Mouse (Mus musculus) neural tube, embryonic 12.5 days (tissue): ENCODE results near the gene Limch1. TPM values are rescaled to one million over a fixed set of nuclear protein-coding genes. Genes with fewer than 3 reads are reported as not detected.

Experiments used
- ATAC-seq: fragments of 200-750 bp; cut with Nextera tagmentation; 2 replicates; pipeline ENCODE4 v1.8.0; 2017; ENCODE audit warnings: low read depth, mild to moderate bottlenecking, moderate TSS enrichment, moderate library complexity; ENCODE audit not compliant: low FRiP score
- H3K27ac ChIP-seq: fragments of 300-500 bp; sonication (generic); 2 replicates; pipeline ENCODE4 v1.5.1; 2016
- H3K27me3 ChIP-seq: fragments of 300-500 bp; sonication (generic); replicated peaks from 2 replicates; pipeline ENCODE4 v1.6.1; 2016; ENCODE audit warnings: mild to moderate bottlenecking
- H3K36me3 ChIP-seq: fragments of 300-500 bp; sonication (generic); 2 replicates; pipeline ENCODE4 v1.6.1; 2016; ENCODE audit warnings: mild to moderate bottlenecking
- H3K4me1 ChIP-seq: fragments of 300-500 bp; sonication (generic); 2 replicates; pipeline ENCODE4 v1.6.1; 2016
- H3K4me2 ChIP-seq: fragments of 300-500 bp; sonication (generic); replicated peaks from 2 replicates; pipeline ENCODE4 v1.6.1; 2016; ENCODE audit warnings: mild to moderate bottlenecking
- H3K4me3 ChIP-seq: fragments of 300-500 bp; sonication (generic); 2 replicates; pipeline ENCODE4 v1.5.1; 2016
- H3K9ac ChIP-seq: fragments of 300-500 bp; sonication (generic); 2 replicates; pipeline ENCODE4 v1.6.1; 2016; ENCODE audit warnings: mild to moderate bottlenecking
- H3K9me3 ChIP-seq: fragments of 300-500 bp; sonication (generic); 2 replicates; pipeline ENCODE4 v1.6.1; 2016; ENCODE audit warnings: mild to moderate bottlenecking
- WGBS: fragments of 180-500 bp; shearing (Covaris S2); methylation state at CpG from one replicate; pipeline ENCODE4 v1.1.7; 2016; 5-methylcytosine and 5-hydroxymethylcytosine counted together
- polyA plus RNA-seq: library from polyadenylated mRNA; unstranded; fragments of >200 nt; fragmentation: Nextera tagmentation; extraction: Ambion mirVana; gene quantifications from 2 replicates; pipeline ENCODE4 v1.2.1, GENCODE M21; 2016

Limch1 gene
- polyA plus RNA-seq, 1 experiment from 2014 or later, result 59.8 TPM

- H3K4me3 ChIP-seq, result no peak overlapping the region
- H3K4me2 ChIP-seq, result no peak overlapping the region
- no peaks in the 10 kb centered on the region for H3K9me3 ChIP-seq
- H3K4me1 ChIP-seq, result no peaks in the 10 kb centered on the region
- H3K9ac ChIP-seq, result no peak overlapping the region
- WGBS, result 89% methylated on average over 9 of the region's 9 CpGs
- no peak for ATAC-seq
- no peak overlapping the region for H3K27ac ChIP-seq
- H3K36me3 ChIP-seq, result no peaks in the 10 kb centered on the region
- no peaks in the 10 kb centered on the region for H3K27me3 ChIP-seq
These were observed 318.0 kb downstream of the Limch1 start for GRCm38 (mm10) chr5:67063596-67063995.

DNA sequence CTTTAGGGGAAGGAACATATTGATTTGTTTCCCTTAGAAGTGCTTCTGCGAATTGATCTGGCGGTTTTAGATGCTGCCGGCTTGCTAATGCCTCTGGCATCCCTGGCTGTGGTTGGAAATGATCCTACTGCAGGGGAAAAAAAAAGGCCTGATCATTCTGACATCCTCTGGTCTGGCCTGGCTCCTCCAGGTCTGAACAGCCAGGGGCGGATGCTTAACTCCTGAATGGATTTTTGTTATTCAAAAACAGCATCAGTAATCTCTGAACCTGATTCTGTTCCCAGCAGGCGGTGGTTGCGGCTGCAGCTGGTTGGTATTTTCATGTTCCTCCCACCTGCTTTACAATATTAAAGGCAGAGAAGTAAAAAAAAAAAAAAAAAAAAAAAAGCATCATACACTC is 337.5 kb downstream of the Limch1 start:
- 34% methylated on average over 6 of the region's 6 CpGs for WGBS
- Histone ChIP-seq H3K36me3 (no peaks in the 10 kb centered on the region), H3K4me2 (no peak overlapping the region), H3K9me3 (peaks cover 6% of the 10 kb centered on the region), H3K4me3 (no peak overlapping the region), H3K27ac (no peak overlapping the region), H3K9ac (no peak overlapping the region), H3K4me1 (0 out of 2 replicates have a peak, but pooled peaks cover 4% of the 10 kb centered on the region), H3K27me3 (peaks cover 8% of the 10 kb centered on the region; the same call in 1 of the 2 replicates)
- ATAC-seq, result no peak

DNA sequence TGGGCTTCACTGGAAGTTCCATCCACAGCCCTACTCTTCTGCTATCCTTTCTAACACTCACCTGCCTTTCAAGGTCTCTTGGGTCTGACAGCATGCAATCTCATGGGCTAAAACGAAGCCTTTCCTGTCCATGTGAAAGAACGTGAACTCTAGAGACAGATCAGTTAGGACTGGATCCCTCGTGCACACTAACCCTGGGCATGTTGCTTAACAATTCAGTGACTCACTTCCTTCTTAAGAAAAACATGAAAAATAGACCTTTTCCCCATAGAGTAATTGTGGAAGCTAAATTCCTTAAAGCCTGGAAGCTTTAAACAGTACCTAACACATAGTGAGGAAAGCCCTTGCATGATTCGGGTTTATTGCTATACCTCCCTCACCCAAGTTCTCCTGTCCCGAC is 345.2 kb downstream of the Limch1 start:
- no peak overlapping the region for H3K4me3 ChIP-seq
- WGBS, result 79% methylated on average over 5 of the region's 5 CpGs
- no peaks in the 10 kb centered on the region for H3K36me3 ChIP-seq
- no peak overlapping the region for H3K9ac ChIP-seq
- no peaks in the 10 kb centered on the region for H3K9me3 ChIP-seq
- no peak overlapping the region for H3K4me2 ChIP-seq
- H3K27ac ChIP-seq, result no peak overlapping the region
- H3K4me1 ChIP-seq, result no peaks in the 10 kb centered on the region
- H3K27me3 ChIP-seq, result peaks cover 68% of the 10 kb centered on the region
- no peak for ATAC-seq

- ATAC-seq, result no peak
- Histone ChIP-seq H3K4me1 (peaks cover 6% of the 10 kb centered on the region), H3K4me2 (no peak overlapping the region), H3K9ac (no peak overlapping the region), H3K9me3 (no peaks in the 10 kb centered on the region), H3K27me3 (peaks cover 76% of the 10 kb centered on the region), H3K4me3 (no peak overlapping the region), H3K36me3 (no peaks in the 10 kb centered on the region), H3K27ac (no peak overlapping the region)
- 15% methylated on average over 4 of the region's 4 CpGs for WGBS
These were observed 346.1 kb downstream of the Limch1 start for GRCm38 (mm10) chr5:67091766-67092165.

DNA sequence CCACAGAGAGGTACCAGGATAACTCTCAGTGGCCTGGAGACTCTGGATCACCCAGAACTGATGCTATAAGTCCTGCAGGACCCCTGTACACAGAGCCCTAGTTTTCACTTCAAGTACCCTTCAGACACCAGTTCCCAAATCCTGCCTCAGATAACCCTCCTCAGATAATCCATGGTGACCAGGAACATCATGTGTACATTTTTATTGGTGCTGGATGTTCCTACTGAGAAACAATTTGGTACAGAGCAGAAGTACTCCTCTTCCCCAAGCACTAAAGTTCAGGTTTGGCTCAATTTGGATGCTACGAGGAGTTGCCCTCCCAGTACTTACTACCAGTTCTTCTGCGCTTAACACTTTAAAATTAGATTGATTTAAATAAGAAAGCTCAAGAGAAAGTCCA is 348.4 kb downstream of the Limch1 start:
- no peak overlapping the region for H3K4me2 ChIP-seq
- H3K36me3 ChIP-seq, result no peaks in the 10 kb centered on the region
- H3K4me1 ChIP-seq, result peaks cover 6% of the 10 kb centered on the region
- H3K9me3 ChIP-seq, result no peaks in the 10 kb centered on the region
- WGBS, result 8% methylated on average over 2 of the region's 2 CpGs
- no peak for ATAC-seq
- peaks cover 88% of the 10 kb centered on the region for H3K27me3 ChIP-seq
- no peak overlapping the region for H3K27ac ChIP-seq
- H3K9ac ChIP-seq, result no peak overlapping the region
- H3K4me3 ChIP-seq, result no peak overlapping the region

DNA sequence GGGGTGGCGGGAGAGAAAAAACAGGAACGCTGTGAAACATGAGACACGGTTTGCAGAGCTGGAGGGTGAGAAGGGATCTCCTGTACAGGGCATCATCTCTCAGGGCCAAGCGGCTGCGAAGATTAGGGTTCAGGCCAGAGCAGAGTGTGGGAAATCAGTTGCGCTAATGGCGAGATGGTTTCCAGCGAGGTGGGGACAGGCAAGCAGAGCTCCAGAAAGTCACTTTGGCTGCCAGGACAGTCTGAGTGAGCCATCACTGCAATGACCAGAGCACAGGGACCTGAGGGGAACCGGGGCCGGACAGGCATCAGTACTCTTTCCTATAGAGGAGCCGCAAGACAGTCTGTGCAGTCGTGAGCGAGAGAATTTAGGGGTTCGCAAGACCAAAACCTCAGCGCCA is 349.5 kb downstream of the Limch1 start:
- Histone ChIP-seq H3K4me1 (peaks cover 6% of the 10 kb centered on the region), H3K4me3 (no peak overlapping the region), H3K27me3 (peaks cover 94% of the 10 kb centered on the region), H3K9ac (no peak overlapping the region), H3K27ac (no peak overlapping the region), H3K36me3 (no peaks in the 10 kb centered on the region), H3K4me2 (no peak overlapping the region), H3K9me3 (no peaks in the 10 kb centered on the region)
- ATAC-seq, result no peak
- WGBS, result under 1% methylated on average over 15 of the region's 15 CpGs

DNA sequence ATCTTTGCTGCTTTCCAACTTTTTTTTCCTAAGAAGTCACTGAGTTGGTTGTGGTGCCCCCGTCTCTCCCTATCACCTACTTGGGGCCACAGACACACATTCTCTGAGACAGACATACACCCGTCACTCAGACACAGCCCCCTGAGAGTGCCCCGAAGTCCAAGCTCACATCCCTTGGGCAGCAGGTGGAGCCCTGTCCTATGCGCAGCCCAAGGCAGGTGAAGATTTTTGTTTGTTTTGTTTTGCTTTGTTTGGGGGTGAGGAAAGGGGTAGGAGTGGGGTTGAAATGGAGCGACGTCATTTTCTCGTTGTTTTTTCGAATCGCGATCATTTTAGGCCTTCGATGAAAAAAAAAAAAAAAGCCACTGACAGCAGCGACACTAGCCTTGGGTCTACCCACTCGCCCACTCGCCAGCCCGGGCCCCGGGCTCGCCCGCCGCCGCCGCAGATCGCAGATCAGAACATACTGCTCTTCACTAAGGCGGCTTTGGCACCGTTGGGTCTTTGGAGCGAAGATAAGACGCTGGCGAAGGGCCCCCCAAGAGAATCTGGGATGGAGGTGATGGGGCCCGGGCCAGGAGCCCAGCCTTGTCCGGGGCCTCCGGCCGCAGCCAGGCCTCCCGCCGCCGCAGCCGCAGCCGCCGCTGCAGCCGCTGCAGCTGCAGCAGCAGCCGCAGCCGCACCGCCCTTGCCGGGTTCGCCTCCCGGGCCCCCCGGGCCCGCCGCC is 350.2 kb downstream of the Limch1 start:
- Histone ChIP-seq H3K4me1 (peaks cover 10% of the 10 kb centered on the region), H3K9ac (0 out of 2 replicates have a peak overlapping the region, but pooled peaks have one; percentile 38), H3K36me3 (no peaks in the 10 kb centered on the region), H3K27ac (no peak overlapping the region), H3K4me3 (peak overlapping the region; percentile 25), H3K4me2 (peak overlapping the region; percentile 53), H3K9me3 (no peaks in the 10 kb centered on the region), H3K27me3 (peaks cover 95% of the 10 kb centered on the region)
- WGBS, result under 1% methylated on average over 47 of the region's 47 CpGs
- ATAC-seq, result no peak

DNA sequence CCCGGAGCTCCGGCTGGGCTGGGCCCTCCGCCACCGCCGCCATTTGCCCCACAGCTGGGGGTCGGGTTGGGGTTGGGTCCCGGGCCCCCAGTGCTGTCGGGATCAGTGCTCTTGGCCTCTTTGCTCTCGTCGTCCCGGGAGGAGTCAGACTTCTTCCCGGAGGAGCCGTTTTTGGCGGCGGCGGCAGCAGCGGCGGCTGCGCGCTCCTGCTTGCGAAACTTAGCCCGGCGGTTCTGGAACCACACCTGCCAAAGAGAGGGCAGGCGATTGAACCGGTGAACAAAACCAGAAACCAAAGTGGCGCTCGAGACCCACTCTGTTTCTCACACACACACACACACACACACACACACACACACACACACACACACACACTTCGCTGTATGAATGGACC is 350.7 kb downstream of the Limch1 start:
- 0 out of 2 replicates have a peak overlapping the region, but pooled peaks have one; percentile 38 for H3K9ac ChIP-seq

GRCm38 (mm10) chr5:67097106-67098050 is 351.8 kb downstream of the Limch1 start:
- Histone ChIP-seq H3K4me3 (no peak overlapping the region), H3K27ac (no peak overlapping the region), H3K9me3 (no peaks in the 10 kb centered on the region), H3K27me3 (peaks cover 95% of the 10 kb centered on the region), H3K9ac (no peak overlapping the region), H3K4me1 (peaks cover 15% of the 10 kb centered on the region), H3K4me2 (no peak overlapping the region), H3K36me3 (no peaks in the 10 kb centered on the region)
- ATAC-seq, result no peak
- 1% methylated on average over 41 of the region's 41 CpGs for WGBS

More for the DNA sequence above, 350.7 kb downstream of the Limch1 start:
- peaks cover 10% of the 10 kb centered on the region for H3K4me1 ChIP-seq
- ATAC-seq, result no peak
- under 1% methylated on average over 28 of the region's 28 CpGs for WGBS
- H3K36me3 ChIP-seq, result no peaks in the 10 kb centered on the region
- peaks cover 95% of the 10 kb centered on the region for H3K27me3 ChIP-seq
- H3K4me2 ChIP-seq, result peak overlapping the region; percentile 53
- H3K27ac ChIP-seq, result no peak overlapping the region
- H3K4me3 ChIP-seq, result peak overlapping the region; percentile 25
- no peaks in the 10 kb centered on the region for H3K9me3 ChIP-seq

GRCm38 (mm10) chr5:67098051-67098732 is 352.6 kb downstream of the Limch1 start:
- WGBS, result 1% methylated on average over 23 of the region's 23 CpGs
- Histone ChIP-seq H3K27me3 (peaks cover 96% of the 10 kb centered on the region), H3K36me3 (no peaks in the 10 kb centered on the region), H3K9me3 (no peaks in the 10 kb centered on the region), H3K4me3 (no peak overlapping the region), H3K4me2 (no peak overlapping the region), H3K4me1 (peaks cover 15% of the 10 kb centered on the region), H3K9ac (no peak overlapping the region), H3K27ac (no peak overlapping the region)
- no peak for ATAC-seq

DNA sequence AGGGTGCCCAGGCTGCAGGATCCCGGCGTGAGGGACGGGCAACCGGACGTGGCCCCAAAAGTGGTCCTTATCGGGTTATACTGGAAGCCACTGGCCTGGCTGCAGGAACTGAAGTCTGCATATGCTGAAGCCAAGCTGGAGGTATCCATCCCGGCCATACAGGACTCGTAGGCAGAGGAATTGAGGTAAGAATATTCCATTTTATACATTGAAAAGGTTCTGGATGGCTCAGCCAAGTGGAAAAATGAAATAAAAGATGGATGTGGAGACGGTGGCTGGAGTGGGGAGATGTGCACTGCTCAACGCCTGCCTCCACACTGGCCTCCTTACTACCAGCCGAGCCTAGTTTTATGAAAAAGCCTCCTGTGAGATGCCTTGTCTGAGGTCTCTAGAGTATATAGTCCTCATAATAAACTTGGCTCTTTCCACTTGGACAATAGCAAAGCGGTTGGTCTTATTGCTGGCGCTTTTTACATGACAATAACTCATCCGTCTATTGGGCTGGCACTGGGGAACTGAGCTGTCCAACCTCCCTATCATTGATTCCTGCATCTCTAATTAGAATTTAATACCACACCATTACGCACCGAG is 353.2 kb downstream of the Limch1 start, which contains the start of gene Phox2b:
TSS of gene Phox2b (minus strand) at position 569 of the 591 bp plus-strand sequence.
- Histone ChIP-seq H3K36me3 (no peaks in the 10 kb centered on the region), H3K27ac (no peak within 1 kb of the TSS), H3K9me3 (no peaks in the 10 kb centered on the region), H3K27me3 (peaks cover 96% of the 10 kb centered on the region), H3K4me2 (no peak within 1 kb of the TSS), H3K4me1 (peaks cover 15% of the 10 kb centered on the region), H3K9ac (no peak within 1 kb of the TSS), H3K4me3 (no peak within 1 kb of the TSS)
- WGBS, result under 1% methylated on average over 16 of the region's 16 CpGs
- no peak for ATAC-seq
